Mouse (Mus musculus) left cerebral cortex, postnatal 10 days (tissue): ENCODE data around the gene Cdcp1. TPM values are rescaled to one million over a fixed set of nuclear protein-coding genes. Genes with fewer than 3 reads are reported as not detected.

Experiments
- DNase-seq, 2 experiments: peaks; one replicate each; pipeline ENCODE4 v3.0.0; 2021 to 2022; ENCODE audit warnings: low spot score in 2 of 2, mixed read lengths in 1 of 2; ENCODE audit errors: extremely low spot score in 1 of 2
- intact Hi-C: fragments of 180-260 bp; cut with DNase I; formaldehyde crosslinking; loops from one replicate; pipeline ENCODE4 v1.15.1; 2025
- total RNA-seq, 2 experiments: library from RNA; stranded (reverse); gene quantifications; 2 replicates each; pipeline ENCODE4 v1.2.3; 2021

The Cdcp1 gene
- total RNA-seq, 2 experiments from 2014 or later, result 0.13 to 0.16 TPM

DNA sequence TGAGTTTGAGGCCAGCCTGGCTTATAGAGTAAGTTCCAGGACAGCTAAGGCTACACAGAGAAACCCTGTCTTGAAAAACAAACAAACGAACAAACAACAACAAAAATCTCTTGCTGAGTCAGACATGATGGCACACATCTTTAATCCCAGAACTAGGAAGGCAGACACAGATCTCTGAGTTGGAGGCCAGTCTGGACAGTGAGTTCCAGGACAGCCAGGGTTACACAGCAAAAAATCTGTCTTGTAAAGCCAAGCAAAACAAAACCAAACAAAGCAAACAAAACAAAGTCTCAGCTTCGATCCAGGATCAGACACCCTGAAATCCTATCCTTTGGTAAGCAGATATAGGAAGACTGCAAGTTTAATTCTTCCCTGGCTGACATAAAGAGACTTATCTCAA lies 54.0 kb downstream of the Cdcp1 start:
- intact Hi-C loops, result no loop called here
- DNase-seq, result no peak

GRCm38 (mm10) chr9:123159330-123159729 lies 56.5 kb downstream of the Cdcp1 start:
- DNase-seq, result peak; percentile 69 to 80
- intact Hi-C loops, result loop anchor here (2.0 to 5.0 kb wide), 3 partner anchors 93 to 368 kb away; partner anchors contain the start of gene Sacm1l

DNA sequence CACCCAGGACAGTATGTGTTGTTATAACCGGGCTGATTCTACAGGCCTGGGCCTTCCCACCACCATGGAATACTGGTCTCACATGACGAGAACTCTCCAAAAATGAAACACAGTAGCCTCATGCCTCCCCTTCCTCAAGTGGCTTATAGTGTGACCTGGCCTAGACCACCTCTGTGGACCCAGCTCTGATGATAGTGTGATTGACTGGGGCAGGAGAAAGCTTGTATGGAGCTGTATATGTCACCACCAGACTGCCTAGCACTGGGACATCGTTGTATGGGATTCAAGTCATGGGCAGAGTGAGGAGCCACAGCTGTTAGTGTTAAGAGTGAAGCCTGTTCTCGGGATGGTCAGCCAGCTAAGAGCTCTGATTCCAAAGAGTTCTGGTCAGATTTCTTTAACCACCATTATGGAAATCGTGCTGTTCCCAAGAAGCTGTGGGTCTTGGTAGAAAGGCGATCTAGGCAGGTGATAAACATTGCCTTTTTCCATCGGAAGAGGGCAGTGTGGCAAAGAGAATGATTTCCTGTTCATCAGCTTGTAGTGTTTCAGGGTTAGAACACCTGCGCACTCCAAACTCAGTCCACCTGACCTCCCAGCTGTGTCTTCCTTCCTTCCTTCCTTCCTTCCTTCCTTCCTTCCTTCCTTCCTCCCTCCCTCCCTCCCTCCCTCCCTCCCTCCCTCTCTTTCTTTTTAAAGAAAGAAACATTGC lies 57.6 kb downstream of the Cdcp1 start:
- intact Hi-C loops, result loop anchor here (2.0 to 5.0 kb wide), 3 partner anchors 95 to 369 kb away; partner anchors contain the start of gene Sacm1l

DNA sequence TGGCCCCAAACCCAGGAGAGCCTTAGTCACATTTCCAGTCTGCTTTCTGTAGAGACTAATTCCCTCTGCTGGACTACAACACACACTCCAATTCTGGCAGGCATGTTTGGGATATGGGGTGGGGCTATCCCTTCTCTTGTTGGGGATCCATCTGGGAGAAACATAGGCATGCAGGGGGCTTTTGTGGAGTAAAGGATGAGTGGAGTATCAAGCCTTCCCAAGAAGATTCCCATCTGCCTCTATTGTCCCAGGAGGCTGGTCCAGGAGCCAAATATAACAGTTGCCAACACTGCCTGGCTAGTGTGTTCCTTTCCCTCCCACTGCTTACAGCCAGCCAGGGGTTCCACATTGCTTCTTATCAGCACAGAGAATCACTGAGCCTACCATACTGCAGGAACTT lies 58.1 kb downstream of the Cdcp1 start:
- DNase-seq, result no peak
- intact Hi-C loops, result loop anchor here (2.0 to 5.0 kb wide), 3 partner anchors 95 to 370 kb away; partner anchors contain the start of gene Sacm1l

More for the DNA sequence above, 57.6 kb downstream of the Cdcp1 start:
- DNase-seq, result no peak

DNA sequence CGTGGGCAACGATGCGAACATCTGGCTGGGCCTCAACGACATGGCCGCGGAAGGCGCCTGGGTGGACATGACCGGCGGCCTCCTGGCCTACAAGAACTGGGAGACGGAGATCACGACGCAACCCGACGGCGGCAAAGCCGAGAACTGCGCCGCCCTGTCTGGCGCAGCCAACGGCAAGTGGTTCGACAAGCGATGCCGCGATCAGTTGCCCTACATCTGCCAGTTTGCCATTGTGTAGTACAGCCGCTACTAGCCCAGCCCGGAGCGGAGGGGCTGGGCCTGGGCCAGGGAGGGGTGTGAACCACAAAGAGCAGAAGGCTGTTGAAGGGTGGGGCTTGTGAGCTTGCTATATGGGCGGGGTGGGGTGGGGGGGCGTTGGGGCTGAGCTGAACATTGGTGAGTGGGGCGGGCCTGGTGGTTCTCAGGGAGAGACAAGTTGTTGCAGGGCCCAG lies 58.9 kb downstream of the Cdcp1 start:
- intact Hi-C loops, result loop anchor here (5.0 kb wide), 2 partner anchors 285 to 370 kb away; partner anchors contain the start of gene Sacm1l
- DNase-seq, result peak in 1 of 2 experiments; percentile 85

DNA sequence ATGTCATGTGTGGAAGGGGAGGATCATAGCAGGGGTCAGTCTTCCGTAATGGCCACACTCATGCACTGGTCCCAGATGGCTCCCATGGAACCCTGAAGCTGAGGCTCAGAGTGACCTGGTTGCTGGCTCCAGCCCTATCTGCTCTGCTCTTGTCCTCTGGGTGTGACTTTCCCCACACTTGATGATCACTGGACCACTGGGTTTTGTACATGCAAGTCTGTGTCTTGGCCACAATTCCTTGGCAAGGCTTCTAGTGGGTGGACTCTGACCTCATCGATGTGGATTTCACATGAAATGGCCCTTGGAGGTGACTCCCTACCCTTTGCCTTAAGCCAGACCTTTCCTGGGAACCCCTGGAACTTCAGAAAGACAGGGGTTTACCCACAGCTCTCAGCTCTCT lies 62.7 kb downstream of the Cdcp1 start:
- no peak for DNase-seq
- intact Hi-C loops, result no loop called here

DNA sequence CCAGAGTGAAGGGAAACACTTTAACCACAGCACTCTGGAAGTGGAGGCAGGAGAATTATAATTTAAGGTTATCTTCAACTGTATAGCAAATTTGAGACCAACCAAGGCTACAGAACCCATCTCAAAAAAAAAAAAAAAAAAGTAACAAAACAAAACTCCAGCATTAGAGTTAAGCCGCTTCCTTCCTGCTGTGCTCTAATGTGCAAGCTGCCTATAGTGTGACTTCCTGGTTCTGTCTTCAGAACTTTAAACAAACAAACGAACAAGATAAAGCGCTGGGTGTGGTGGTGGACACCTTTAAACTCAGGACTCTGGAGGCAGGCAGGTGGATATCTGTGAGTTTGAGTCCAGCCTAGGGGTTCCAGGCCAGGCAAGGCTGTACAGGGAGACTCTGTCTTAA lies 63.8 kb downstream of the Cdcp1 start:
- intact Hi-C loops, result no loop called here
- no peak for DNase-seq

GRCm38 (mm10) chr9:123151561-123151960 lies 64.3 kb downstream of the Cdcp1 start:
- intact Hi-C loops, result no loop called here
- DNase-seq, result no peak

GRCm38 (mm10) chr9:123150241-123151020 lies 65.4 kb downstream of the Cdcp1 start, which contains the start of gene Clec3b:
Clec3b (plus strand) TSS chr9:123150946.
- DNase-seq, result peak in 1 of 2 experiments; percentile 61
- intact Hi-C loops, result no loop called here

DNA sequence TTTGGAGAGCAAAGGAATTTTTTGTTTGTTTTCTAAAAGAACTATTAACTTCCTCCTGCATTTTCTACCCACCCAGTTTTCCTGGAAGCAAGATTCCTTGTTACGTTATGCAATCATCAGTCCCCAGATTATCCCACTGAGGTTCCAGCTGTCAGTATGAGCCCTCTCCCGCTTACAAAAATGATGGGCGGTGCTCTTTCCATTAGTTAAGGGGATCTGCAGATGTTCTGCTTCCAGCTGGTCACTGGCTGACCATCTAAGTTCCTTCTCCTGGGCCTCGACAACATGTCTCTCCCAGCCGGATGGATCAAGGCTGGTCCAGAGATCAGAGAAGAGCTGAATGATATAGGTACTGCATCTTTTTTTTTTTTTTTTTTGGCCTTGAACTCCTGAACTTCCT lies 67.4 kb downstream of the Cdcp1 start:
- intact Hi-C loops, result no loop called here
- no peak for DNase-seq

- no peak for DNase-seq
- intact Hi-C loops, result no loop called here
Observed at GRCm38 (mm10) chr9:123139887-123140614, 75.8 kb downstream of the Cdcp1 start.

DNA sequence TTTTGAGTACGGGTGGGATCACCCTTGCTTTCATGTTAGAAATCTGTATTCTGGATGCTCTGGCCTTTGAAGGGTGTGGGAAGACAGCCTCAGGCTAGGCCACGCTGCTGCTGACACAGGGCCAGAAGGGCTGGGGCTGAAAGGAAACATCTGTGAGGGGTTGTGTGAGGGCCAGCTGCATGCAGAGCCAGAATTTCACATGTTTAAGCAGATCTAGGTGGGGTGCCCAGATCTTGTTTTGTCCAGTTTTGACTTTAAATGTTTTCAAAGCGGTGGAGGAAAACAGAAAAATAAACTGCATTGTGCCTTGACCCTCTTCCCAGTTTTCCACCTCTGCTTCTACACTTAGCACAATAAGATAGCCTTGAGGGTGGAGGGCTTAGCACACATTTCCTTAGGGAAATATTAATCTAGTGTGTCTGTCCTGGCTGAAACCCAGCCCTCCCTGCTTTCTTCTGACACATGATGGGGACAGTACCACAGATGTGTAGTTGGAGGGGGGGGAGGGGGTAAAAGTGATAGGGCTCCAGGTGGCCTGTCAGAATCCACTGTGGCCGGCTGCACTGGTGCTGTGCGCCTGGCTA lies 76.9 kb downstream of the Cdcp1 start:
- DNase-seq, result peak in 1 of 2 experiments; percentile 90

GRCm38 (mm10) chr9:123136953-123137682 lies 78.7 kb downstream of the Cdcp1 start:
- DNase-seq, result no peak
- intact Hi-C loops, result no loop called here

More for the DNA sequence above, 76.9 kb downstream of the Cdcp1 start:
- intact Hi-C loops, result no loop called here

- intact Hi-C loops, result no loop called here
- DNase-seq, result no peak
Observed at GRCm38 (mm10) chr9:123132994-123133393, 82.8 kb downstream of the Cdcp1 start.

GRCm38 (mm10) chr9:123127663-123128062 lies 88.2 kb downstream of the Cdcp1 start:
- no peak for DNase-seq
- intact Hi-C loops, result no loop called here

- no peak for DNase-seq
- intact Hi-C loops, result no loop called here
Observed at GRCm38 (mm10) chr9:123124413-123124981, 91.3 kb downstream of the Cdcp1 start.

DNA sequence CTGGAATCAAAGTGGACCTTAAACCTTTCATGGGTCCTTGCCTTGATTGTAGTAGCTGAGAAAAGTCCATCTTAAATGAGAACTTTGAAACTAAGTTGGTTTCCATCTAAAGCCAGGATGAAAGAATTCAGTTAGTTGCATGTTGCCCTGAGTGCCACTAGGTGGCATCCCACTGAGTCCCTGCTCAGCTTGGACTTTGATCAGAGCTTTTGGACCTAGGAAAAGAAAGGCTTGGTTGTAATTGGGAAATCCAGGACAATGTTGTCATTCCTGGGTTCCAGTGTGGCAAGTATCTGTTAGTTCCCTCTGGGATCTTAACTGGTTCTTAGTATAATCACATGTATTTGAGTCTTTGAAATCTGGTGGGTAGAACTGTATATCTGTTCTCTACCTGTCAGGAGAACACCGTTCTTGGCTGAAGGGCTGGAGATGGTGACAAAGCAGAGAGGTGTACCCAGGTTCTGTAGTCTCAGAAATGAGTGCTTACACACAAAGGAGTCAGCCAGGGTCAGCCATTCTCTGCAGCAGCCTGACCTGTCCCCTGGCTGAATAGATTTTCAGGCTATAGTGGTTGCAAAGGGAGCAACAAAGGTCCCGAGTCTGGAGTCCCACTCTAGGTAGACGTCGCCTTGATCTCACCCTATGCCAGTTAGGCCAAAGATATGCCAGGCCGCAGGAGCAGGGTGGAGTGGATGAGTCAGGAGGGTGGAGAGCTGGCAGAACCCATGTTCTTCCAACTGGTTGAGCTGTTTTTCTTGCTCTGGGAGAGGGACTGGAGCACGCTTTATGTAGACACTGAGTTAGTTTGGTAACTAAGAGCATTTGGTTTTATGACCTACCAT lies 92.0 kb downstream of the Cdcp1 start:
- intact Hi-C loops, result no loop called here
- no peak for DNase-seq
